Mouse (Mus musculus) urinary bladder, postnatal 14 days (tissue): ENCODE results near the gene Ndufs6.

Source experiments
- DNase-seq: peaks from one replicate; pipeline ENCODE4 v3.0.0; 2021; ENCODE audit warnings: low spot score

Ndufs6 gene

GRCm38 (mm10) chr13:73327827-73328698 is at the start of gene Ndufs6, which contains the start of gene Mrpl36:
Gene Ndufs6, minus strand, starts transcription at chr13:73328542.
Gene Mrpl36, plus strand, starts transcription at chr13:73328513.
- peak; percentile 92 for DNase-seq

GRCm38 (mm10) chr13:73377637-73378036 is 49.3 kb upstream of the Ndufs6 start:
- DNase-seq = no peak

GRCm38 (mm10) chr13:73374612-73375011 is 46.3 kb upstream of the Ndufs6 start:
- no peak for DNase-seq

DNA sequence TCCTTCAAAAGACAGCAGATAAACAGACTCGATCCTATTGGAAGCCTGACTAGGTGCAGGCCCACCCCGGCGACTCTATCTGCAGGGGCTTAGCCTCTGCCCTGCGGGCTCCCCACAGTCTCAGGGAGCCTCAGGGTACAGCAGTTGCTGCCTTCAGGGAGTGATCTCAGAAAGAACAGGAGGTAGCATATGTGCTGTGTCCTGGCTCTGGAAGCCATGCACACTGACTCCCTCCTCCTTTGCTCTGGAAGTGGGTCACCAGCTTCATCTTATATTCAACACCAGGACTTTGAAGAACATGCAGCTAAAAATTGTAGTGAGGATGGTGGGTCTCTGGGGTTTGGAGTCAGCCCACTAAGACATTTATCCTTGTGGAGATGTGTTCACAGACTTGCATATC is 45.0 kb upstream of the Ndufs6 start:
- DNase-seq = no peak

DNA sequence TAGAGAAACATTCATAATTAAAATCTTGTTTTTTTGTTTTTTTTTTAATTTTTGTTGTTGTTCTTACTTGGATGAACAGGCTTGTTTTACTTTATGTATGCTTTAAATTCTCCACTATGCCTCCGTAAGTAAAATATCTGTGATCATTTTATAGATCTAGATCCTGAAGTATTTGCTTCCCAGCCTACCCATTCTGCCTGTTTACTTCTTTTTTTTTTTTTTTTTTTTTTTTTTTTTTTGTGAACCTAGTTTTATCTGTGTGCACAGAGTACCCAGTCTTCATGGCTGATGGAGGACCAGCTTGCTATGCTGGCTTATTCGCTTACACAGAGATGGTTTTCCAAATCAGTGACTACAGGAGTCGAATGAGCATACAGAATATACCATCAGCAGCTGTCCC is 28.8 kb upstream of the Ndufs6 start:
- no peak for DNase-seq

DNA sequence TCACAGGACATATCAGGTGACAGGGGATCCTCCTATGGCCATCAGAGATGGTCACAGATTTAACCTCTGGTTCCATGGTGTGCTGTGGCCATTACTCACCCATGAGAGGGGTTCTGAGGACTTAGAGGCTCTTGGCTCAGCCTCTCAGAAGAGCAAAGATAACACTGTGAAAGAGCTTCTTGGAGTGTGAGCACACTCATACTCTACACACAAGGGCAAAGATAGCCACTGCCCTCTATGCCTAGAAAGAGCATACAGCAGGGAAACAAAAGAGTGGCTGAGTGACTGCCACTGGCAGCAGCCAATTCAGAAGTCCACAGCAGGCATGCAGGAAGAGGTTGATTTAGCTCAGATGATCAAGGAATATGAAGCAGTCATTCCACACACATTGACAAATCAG is 24.1 kb upstream of the Ndufs6 start:
- DNase-seq = no peak

DNA sequence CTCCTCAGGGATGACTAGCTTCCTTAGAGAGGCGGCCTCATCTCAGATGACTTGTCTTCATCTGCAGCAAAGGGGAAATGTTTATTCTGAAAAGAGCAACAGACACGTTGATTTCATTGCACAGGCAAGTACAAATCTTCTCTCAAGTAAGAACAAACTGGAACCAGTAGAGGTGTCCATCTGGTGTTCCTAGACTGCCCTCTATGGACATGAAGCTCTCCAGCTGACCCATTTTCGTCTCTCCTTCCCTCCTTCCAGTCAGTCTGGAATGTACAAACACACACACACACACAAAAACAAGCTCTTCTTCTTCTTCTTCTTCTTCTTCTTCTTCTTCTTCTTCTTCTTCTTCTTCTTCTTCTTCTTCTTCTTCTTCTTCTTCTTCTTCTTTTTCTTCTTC is 23.6 kb upstream of the Ndufs6 start:
- no peak for DNase-seq

- DNase-seq = no peak
Measured at GRCm38 (mm10) chr13:73350741-73351140, 22.4 kb upstream of the Ndufs6 start.

DNA sequence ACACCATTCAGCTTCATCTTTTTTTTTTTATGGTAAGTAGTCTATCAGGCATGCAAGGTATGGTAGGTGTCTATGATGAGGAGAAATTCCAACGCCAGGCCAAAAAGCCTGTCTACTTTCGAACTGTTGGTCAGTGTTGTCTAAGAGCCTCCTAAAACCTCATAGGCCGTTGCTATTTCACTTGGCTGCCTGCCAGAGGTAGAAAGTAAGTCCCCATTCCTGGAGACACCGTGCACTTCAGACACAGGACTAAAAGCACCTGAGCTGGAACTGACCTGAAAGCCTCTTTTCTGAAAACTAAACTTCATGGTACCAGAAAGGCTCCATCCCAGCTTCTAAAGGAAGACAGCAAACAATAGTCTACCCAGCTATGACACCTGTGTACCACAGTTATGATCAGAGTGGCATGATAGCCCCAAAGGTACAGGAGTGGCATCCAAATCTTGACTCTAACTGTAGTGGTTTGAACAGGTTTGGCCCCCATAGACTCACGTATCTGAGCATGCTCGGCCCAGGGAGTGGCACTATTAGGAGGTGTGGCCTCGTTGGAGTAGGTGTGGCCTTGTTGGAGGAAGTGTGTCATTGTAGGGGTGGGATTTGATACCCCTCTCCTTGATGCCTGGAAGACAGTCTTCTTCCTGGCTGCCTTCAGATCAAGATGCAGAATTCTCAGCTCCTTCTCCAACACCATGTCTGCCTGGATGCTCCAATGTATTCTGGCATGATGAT is 19.7 kb upstream of the Ndufs6 start:
- no peak for DNase-seq

- DNase-seq = no peak
Measured at GRCm38 (mm10) chr13:73347171-73347570, 18.8 kb upstream of the Ndufs6 start.

DNA sequence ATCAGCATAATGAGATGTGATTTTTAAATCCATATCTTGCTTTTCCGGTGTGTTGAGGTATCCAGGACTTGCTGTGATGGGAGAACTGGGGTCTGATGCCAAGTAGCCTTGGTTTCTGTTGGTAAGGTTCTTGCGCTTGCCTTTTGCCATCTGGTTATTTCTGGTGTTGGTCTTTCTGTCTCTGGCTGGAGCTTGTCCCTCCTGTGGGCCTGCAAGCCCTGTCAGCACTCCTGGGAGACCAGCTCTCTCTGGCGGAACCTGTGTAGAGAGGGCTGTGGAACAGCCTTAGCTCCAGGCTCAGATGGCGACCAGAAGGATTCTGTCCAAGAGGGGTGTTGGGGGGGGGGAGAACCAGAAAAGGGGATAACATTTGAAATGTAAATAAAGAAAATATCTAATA is 18.4 kb upstream of the Ndufs6 start:
- no peak for DNase-seq

DNA sequence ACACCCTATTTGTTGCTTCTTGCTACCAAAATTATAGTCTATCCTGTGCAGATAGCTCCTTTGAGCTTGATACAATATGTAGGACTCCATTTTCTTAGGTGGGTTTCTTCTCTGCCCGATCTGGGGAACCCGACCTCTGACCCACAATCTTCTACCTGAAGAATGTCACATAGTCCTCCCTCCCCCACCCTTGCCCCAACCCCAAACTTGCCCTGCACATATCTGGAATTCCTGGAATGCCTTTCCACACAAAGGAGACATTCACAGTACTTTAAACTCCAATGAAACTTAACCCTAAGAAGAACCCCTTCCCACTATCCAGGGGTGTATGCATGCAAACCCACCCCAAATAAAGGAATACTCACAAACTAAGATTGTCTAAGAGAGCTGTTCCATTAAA is 17.8 kb upstream of the Ndufs6 start:
- no peak for DNase-seq

- no peak for DNase-seq
Measured at GRCm38 (mm10) chr13:73345102-73345890, 17.0 kb upstream of the Ndufs6 start.

DNA sequence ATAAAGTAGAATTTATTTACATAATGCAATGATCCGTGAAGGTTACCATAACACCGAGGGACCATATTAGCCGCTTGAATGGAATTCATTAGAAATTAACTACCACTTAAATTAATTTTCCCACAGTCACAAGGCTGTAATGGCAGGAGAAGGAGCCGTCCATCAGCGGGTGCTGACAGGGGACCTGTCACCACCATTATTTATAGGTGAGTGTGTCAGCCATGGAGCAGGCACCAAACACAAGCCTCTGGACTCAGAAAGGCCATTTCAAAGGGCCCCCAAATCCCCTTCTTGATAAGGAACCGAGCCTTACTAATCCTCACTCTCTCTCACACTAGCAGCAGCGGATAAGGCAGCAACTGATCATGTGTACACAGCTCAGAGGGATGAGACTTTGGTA is 8.4 kb upstream of the Ndufs6 start:
- no peak for DNase-seq

GRCm38 (mm10) chr13:73331736-73332135 is 3.4 kb upstream of the Ndufs6 start:
- DNase-seq = no peak

- peak; percentile 89 for DNase-seq
Measured at GRCm38 (mm10) chr13:73330844-73331501, 2.6 kb upstream of the Ndufs6 start.

DNA sequence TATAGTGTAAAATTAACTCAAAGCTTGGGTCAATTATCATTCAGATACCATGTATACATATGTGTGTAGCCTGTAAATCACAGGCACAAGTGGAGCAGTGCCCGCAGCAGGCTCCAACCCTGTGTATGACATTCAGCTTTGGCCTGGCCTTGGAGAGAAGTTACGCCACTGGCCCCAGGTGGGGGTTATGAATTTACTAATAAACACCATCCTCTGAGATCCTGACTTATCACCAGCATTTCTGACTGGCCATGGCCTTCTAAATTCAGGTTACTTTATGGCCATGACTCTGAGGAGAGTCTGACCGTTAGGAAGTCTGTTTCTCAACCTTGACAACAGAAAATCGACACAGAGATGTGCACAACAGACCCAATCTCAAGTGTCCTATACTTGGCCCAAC is 4.9 kb downstream of the Ndufs6 start:
- no peak for DNase-seq

DNA sequence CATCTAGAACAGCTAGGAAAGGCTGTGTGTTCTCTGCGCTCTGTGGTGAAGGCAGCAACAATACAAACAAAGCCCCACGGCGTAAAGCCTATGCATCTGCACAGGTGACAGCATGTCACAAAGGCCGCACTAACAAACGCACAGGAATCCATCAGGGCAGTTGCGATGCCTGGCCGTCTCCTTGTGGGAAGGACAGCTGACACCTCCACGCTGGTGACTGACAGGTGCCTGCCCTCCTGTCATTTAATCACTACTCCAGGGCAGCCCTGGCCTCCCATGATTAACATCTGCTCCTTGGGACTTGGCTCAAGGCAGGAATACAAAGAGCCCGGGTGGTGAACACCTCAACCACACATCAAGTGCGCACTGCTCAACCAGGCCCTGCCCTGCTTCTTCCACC is 5.7 kb downstream of the Ndufs6 start:
- no peak for DNase-seq

DNA sequence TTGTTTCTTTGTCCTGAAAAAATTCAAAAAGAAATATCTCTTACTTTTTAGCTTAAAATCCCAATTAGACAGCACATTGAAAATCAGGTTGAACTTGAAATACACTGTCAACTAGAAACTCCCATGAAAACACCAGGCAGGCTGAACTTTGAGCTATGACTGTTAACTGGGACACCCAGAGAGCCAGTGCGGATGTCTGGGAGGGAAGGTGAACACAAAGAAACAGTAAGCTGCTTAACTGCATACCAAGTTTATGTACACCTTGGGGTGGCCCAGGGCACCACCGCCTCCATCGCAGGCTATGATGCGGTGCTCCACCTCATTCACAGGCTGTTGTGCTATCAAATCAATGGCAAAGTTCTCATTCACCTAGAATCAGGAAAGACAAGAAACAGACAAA is 8.3 kb downstream of the Ndufs6 start:
- no peak for DNase-seq

- peak; percentile 45 for DNase-seq
Measured at GRCm38 (mm10) chr13:73310183-73310929, 18.0 kb downstream of the Ndufs6 start.

DNA sequence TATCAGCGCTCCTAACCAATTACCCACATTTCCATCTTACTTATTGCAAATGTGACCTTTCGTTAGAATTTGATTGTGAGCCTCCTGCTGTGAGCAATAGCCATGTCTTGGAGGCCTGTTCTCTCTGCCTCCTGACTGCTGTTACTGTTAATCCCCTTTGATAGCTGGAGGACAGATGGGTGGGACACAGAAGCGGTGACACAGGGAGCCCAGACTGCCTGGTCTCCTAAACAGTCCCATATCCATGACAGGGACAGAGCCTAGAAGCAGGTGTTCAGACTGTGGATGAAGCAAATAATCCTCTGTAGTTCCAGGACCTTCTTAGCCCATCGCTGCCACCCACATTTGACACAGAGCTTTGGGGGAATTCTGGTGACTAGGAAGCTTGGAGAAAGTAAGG is 21.9 kb downstream of the Ndufs6 start:
- DNase-seq = no peak
